Mouse (Mus musculus): ENCODE data around the gene Polr1b. TPM values are rescaled to one million over a fixed set of nuclear protein-coding genes. Genes with fewer than 3 reads are reported as not detected.
A peak's percentile ranks its signal among the peaks of the same experiment; 100 is the strongest.

Polr1b gene
- 21.5 and 22.2 TPM in 2 replicates for polyA plus RNA-seq (2014; fragmentation: Nextera tagmentation; extraction: Ambion mirVana)

DNA sequence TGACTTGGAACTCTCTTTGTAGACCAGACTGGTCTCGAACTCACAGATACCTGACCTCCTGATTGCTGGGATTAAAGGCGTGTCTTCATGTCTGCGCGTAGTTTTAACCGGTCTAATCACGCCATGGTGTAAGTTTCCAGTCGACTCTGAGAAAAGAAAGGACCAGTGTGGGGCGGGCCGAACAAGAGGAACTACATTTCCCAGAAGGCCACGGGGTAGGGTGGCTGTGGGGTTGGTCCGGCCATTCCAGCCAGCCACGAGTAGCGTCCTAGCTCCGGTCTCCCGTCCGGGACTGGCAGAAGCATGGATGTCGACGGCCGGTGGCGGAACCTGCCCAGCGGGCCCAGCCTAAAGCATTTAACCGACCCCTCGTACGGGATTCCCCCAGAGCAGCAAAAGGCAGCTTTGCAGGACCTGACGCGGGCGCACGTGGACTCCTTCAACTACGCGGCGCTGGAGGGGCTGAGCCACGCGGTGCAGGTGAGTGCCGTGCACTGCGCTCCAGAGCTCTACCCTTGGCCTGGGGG, at the start of gene Polr1b:
Gene Polr1b, plus strand, starts transcription at position 212 of the 527 bp plus-strand sequence.
- Histone ChIP-seq H3K9ac (replicated peaks; ENCODE audit: low read length) (peak within 1 kb of the TSS; percentile 77), H3K36me3 (replicated peaks; ENCODE audit: control insufficient read depth, insufficient read depth, low read depth, low read length) (no peaks in the 10 kb centered on the region; the same call in none of the 2 replicates), H3K9me3 (replicated peaks; ENCODE audit: control insufficient read depth, low read length) (no peaks in the 10 kb centered on the region), H3K4me2 (ENCODE audit: low read depth, low read length) (peak within 1 kb of the TSS; percentile 71), H3K4me3 (ENCODE audit: low read depth, low read length) (peak within 1 kb of the TSS; percentile 78), H3K27ac (replicated peaks; ENCODE audit: low read depth, low read length) (no peak within 1 kb of the TSS), H3K27me3 (ENCODE audit: control insufficient read depth, insufficient read depth, low read length) (no peaks in the 10 kb centered on the region), H3K4me1 (ENCODE audit: control insufficient read depth, insufficient read depth, low read length) (no peaks in the 10 kb centered on the region)
- peak; percentile 99 for ATAC-seq (replicated peaks; ENCODE audit: insufficient number of reproducible peaks, low FRiP score, low TSS enrichment, low read depth)
- WGBS: under 1% methylated on average over 35 of the region's 35 CpGs
- peak; percentile 97 for DNase-seq (ENCODE audit: low spot score)

DNA sequence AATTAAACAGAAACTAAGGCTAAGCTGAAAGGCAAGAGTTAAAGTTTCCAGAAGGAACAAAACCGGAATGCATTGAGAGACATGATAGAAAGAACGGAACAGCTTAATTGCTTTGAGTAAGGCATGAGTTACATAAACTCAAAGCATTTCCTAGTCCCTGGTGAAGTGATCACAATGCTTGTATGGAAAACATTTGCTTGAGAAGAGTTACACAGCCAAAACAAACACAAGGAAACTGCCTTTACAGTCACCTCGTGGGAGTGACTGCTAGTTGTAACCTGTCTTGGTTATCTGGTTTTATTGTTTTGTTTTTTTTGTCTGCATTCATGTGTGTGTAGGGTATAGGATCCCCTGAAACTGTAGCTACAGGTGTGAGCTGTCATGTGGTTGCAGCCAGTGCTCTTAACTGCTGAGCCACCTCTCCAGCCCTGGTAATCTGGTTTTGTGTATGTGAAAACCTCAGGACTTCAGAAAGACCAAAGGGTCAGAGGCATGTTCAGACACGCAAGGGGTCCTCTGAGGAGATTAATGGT, 48.3 kb upstream of the Polr1b start:
- Histone ChIP-seq H3K4me2 (ENCODE audit: low read depth, low read length) (no peak overlapping the region), H3K9ac (replicated peaks; ENCODE audit: low read length) (no peak overlapping the region), H3K36me3 (replicated peaks; ENCODE audit: control insufficient read depth, insufficient read depth, low read depth, low read length) (no peaks in the 10 kb centered on the region), H3K27me3 (ENCODE audit: control insufficient read depth, insufficient read depth, low read length) (no peaks in the 10 kb centered on the region), H3K4me3 (ENCODE audit: low read depth, low read length) (no peak overlapping the region), H3K27ac (replicated peaks; ENCODE audit: low read depth, low read length) (no peak overlapping the region), H3K4me1 (ENCODE audit: control insufficient read depth, insufficient read depth, low read length) (no peaks in the 10 kb centered on the region), H3K9me3 (replicated peaks; ENCODE audit: control insufficient read depth, low read length) (no peaks in the 10 kb centered on the region)
- WGBS: 64% methylated on average over 4 of the region's 4 CpGs
- DNase-seq (ENCODE audit: low spot score) (no peak), ATAC-seq (replicated peaks; ENCODE audit: insufficient number of reproducible peaks, low FRiP score, low TSS enrichment, low read depth) (no peak)

DNA sequence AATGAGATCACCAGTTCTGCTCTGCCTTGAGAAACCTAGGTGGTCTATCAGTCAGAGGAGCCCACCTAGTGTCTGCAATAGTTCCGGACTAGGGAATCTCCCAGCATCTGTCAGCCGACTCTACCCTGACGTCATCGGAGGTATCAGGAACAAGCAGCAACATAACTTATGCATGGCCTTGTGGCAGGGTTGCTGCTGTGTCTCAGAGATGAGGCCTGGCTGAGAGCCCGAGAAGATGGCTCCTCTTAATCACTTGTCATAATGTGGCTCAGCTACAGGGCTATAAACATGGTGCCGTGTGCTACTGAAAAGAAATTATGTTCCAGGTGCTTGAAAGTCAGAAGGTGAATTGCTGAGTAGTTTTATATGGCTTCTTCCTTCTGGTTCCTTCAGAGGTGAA, 45.1 kb upstream of the Polr1b start:
- Histone ChIP-seq H3K9ac (replicated peaks; ENCODE audit: low read length) (no peak overlapping the region), H3K27me3 (ENCODE audit: control insufficient read depth, insufficient read depth, low read length) (no peaks in the 10 kb centered on the region), H3K36me3 (replicated peaks; ENCODE audit: control insufficient read depth, insufficient read depth, low read depth, low read length) (no peaks in the 10 kb centered on the region), H3K9me3 (replicated peaks; ENCODE audit: control insufficient read depth, low read length) (no peaks in the 10 kb centered on the region), H3K4me1 (ENCODE audit: control insufficient read depth, insufficient read depth, low read length) (no peaks in the 10 kb centered on the region), H3K4me3 (ENCODE audit: low read depth, low read length) (no peak overlapping the region), H3K4me2 (ENCODE audit: low read depth, low read length) (no peak overlapping the region), H3K27ac (replicated peaks; ENCODE audit: low read depth, low read length) (no peak overlapping the region)
- no peak for ATAC-seq (replicated peaks; ENCODE audit: insufficient number of reproducible peaks, low FRiP score, low TSS enrichment, low read depth)
- 94% methylated on average over 6 of the region's 6 CpGs for WGBS
- no peak for DNase-seq (ENCODE audit: low spot score)

DNA sequence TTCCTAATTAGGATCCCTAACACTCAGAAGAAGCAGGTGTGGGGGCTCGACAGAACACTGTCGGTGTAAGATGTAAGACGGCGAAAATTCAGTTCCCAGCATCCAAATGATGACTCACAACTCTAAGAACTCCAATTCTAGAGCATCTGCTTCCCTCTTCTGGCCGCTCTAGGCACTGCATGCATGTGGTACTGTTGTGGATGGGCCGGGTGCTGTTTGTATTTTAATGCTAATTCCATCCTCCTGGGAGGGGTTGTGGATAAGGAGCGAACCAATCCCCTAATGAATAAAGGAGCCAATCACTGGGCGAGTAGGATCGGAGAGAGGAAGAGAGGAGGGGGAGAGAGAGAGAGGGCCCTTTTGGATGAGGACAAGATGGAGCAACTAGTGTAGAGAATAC, 44.2 kb upstream of the Polr1b start:
- DNase-seq (ENCODE audit: low spot score): peak; percentile 43
- H3K36me3 ChIP-seq (replicated peaks; ENCODE audit: control insufficient read depth, insufficient read depth, low read depth, low read length): no peaks in the 10 kb centered on the region
- H3K9me3 ChIP-seq (replicated peaks; ENCODE audit: control insufficient read depth, low read length): no peaks in the 10 kb centered on the region
- no peak overlapping the region for H3K27ac ChIP-seq (replicated peaks; ENCODE audit: low read depth, low read length)
- no peak for ATAC-seq (replicated peaks; ENCODE audit: insufficient number of reproducible peaks, low FRiP score, low TSS enrichment, low read depth)
- H3K9ac ChIP-seq (replicated peaks; ENCODE audit: low read length): no peak overlapping the region
- no peak overlapping the region for H3K4me3 ChIP-seq (ENCODE audit: low read depth, low read length)
- H3K4me1 ChIP-seq (ENCODE audit: control insufficient read depth, insufficient read depth, low read length): no peaks in the 10 kb centered on the region
- H3K27me3 ChIP-seq (ENCODE audit: control insufficient read depth, insufficient read depth, low read length): no peaks in the 10 kb centered on the region
- H3K4me2 ChIP-seq (ENCODE audit: low read depth, low read length): no peak overlapping the region
- 42% methylated on average over 9 of the region's 9 CpGs for WGBS

DNA sequence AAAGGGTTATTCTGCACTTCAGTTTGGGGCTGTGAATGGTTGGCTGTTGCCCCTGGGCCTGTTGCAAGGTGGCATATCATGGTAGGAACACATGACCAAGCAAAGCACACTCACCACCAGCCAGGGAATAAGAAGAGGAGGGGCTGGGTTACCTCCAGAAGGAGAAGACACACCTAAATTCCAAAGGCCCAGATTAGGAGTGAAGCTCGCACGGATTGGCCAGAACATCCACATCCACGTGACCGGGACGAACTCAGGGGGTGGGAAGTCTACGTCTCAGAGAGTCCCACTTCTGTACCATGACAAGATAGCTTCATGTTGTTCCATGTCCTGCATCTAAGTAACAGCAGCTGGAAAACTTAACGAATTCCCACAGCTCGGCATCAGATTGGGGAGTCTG, 43.5 kb upstream of the Polr1b start:
- Histone ChIP-seq H3K27ac (replicated peaks; ENCODE audit: low read depth, low read length) (no peak overlapping the region), H3K9me3 (replicated peaks; ENCODE audit: control insufficient read depth, low read length) (no peaks in the 10 kb centered on the region), H3K4me3 (ENCODE audit: low read depth, low read length) (no peak overlapping the region), H3K4me2 (ENCODE audit: low read depth, low read length) (no peak overlapping the region), H3K9ac (replicated peaks; ENCODE audit: low read length) (no peak overlapping the region), H3K4me1 (ENCODE audit: control insufficient read depth, insufficient read depth, low read length) (no peaks in the 10 kb centered on the region), H3K27me3 (ENCODE audit: control insufficient read depth, insufficient read depth, low read length) (no peaks in the 10 kb centered on the region), H3K36me3 (replicated peaks; ENCODE audit: control insufficient read depth, insufficient read depth, low read depth, low read length) (no peaks in the 10 kb centered on the region)
- ATAC-seq (replicated peaks; ENCODE audit: insufficient number of reproducible peaks, low FRiP score, low TSS enrichment, low read depth) (no peak), DNase-seq (ENCODE audit: low spot score) (no peak)
- WGBS: 93% methylated on average over 8 of the region's 8 CpGs

DNA sequence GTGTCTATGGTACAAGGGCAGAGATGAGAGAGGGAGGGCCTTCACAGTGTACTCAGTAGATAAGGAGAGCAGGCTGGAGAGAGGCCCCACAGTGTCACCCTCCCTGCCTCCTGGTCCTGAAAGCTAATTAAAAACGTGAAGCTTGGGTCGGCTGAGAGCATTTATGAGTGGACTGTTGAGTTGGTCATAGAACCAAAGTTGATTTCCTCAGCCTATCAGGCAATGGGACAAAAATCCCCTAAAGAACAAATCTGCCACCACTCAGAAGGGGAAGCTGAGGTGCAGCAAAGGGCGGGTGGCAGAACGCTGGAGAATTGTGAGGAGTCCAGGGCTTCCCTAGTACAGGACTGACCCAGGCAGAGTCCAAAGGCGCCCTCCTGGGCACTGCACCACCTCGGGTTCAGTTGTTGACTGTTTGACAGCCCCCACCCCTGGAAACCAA, 42.9 kb upstream of the Polr1b start:
- Histone ChIP-seq H3K27ac (replicated peaks; ENCODE audit: low read depth, low read length) (no peak overlapping the region), H3K27me3 (ENCODE audit: control insufficient read depth, insufficient read depth, low read length) (no peaks in the 10 kb centered on the region), H3K9me3 (replicated peaks; ENCODE audit: control insufficient read depth, low read length) (no peaks in the 10 kb centered on the region), H3K4me3 (ENCODE audit: low read depth, low read length) (no peak overlapping the region), H3K4me1 (ENCODE audit: control insufficient read depth, insufficient read depth, low read length) (no peaks in the 10 kb centered on the region), H3K36me3 (replicated peaks; ENCODE audit: control insufficient read depth, insufficient read depth, low read depth, low read length) (no peaks in the 10 kb centered on the region), H3K9ac (replicated peaks; ENCODE audit: low read length) (no peak overlapping the region), H3K4me2 (ENCODE audit: low read depth, low read length) (no peak overlapping the region)
- 79% methylated on average over 6 of the region's 6 CpGs for WGBS
- DNase-seq (ENCODE audit: low spot score) (no peak), ATAC-seq (replicated peaks; ENCODE audit: insufficient number of reproducible peaks, low FRiP score, low TSS enrichment, low read depth) (no peak)

DNA sequence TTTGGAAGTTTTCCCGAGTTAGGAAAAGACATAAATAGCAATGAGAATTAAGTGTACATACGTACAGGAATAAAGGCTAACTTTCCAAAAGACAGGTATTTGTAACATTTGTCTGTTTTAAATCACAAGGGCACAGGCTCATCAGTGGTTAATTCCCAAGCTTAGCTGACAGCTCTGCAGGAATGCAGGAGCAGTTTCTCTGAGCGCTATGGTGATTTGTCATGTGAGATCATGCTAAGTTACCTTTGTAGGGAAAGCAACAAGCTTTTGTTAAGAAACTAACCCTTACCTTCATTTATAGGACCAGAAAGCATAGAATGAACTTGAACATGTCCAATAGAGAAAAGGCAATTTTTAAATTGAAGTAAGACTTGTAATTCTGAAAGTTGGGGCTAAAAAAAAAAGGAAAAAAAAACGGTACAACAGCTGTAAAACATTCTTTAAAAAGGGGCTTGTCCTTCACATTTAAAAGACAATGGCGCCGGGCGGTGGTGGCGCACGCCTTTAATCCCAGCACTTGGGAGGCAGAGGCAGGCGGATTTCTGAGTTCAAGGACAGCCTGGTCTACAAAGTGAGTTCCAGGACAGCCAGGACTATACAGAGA, 39.2 kb upstream of the Polr1b start:
- Histone ChIP-seq H3K27ac (replicated peaks; ENCODE audit: low read depth, low read length) (no peak overlapping the region), H3K27me3 (ENCODE audit: control insufficient read depth, insufficient read depth, low read length) (no peaks in the 10 kb centered on the region), H3K4me2 (ENCODE audit: low read depth, low read length) (no peak overlapping the region), H3K36me3 (replicated peaks; ENCODE audit: control insufficient read depth, insufficient read depth, low read depth, low read length) (no peaks in the 10 kb centered on the region), H3K9ac (replicated peaks; ENCODE audit: low read length) (no peak overlapping the region), H3K4me1 (ENCODE audit: control insufficient read depth, insufficient read depth, low read length) (no peaks in the 10 kb centered on the region), H3K4me3 (ENCODE audit: low read depth, low read length) (no peak overlapping the region), H3K9me3 (replicated peaks; ENCODE audit: control insufficient read depth, low read length) (no peaks in the 10 kb centered on the region)
- ATAC-seq (replicated peaks; ENCODE audit: insufficient number of reproducible peaks, low FRiP score, low TSS enrichment, low read depth) (no peak), DNase-seq (ENCODE audit: low spot score) (no peak)
- WGBS: 81% methylated on average over 10 of the region's 10 CpGs

DNA sequence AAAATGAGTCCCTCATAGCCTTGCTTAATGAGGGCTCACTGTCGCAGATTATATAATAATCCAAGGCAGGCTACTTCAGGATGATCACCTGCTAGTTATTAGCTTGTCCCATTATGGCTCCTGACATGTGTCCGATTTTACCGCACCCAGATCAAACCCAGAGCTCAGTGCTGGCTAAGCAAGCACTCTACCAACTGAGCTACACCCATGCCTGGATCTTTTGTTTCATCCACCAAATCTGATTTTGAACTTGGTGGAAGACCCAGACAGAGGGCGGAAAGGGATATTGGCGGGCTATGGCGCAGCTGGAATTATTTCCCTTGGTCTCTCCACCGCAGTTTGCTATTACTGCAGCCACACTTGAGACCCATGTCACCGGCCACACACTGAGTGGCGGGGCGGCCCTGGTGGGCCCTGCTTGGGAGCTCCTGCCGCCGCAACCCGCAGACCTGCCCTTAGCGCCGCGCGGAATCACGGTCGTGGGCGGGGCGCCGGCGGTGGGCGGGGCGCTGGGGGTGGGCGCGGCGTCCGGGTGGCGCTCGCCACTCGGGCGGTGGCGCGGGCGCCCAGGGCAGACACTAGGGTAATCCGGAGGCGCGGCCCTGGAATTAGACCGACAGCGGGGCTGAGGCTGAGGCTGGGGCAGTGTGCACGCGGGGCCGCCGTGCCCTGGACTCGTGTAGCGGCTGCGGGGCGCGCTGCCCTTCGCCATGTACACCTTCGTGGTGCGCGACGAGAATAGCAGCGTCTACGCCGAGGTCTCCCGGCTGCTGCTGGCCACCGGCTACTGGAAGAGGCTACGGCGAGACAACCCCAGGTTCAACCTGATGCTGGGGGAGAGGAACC, 35.1 kb upstream of the Polr1b start, which contains the start of gene Ttl:
Gene Ttl, plus strand, starts transcription at position 506 of the 846 bp plus-strand sequence.
- WGBS: 2% methylated on average over 59 of the region's 62 CpGs
- Histone ChIP-seq H3K9me3 (replicated peaks; ENCODE audit: control insufficient read depth, low read length) (no peaks in the 10 kb centered on the region), H3K4me3 (ENCODE audit: low read depth, low read length) (peak within 1 kb of the TSS; percentile 89), H3K4me2 (ENCODE audit: low read depth, low read length) (peak within 1 kb of the TSS; percentile 81), H3K36me3 (replicated peaks; ENCODE audit: control insufficient read depth, insufficient read depth, low read depth, low read length) (no peaks in the 10 kb centered on the region), H3K4me1 (ENCODE audit: control insufficient read depth, insufficient read depth, low read length) (no peaks in the 10 kb centered on the region), H3K9ac (replicated peaks; ENCODE audit: low read length) (peak within 1 kb of the TSS; percentile 86), H3K27me3 (ENCODE audit: control insufficient read depth, insufficient read depth, low read length) (no peaks in the 10 kb centered on the region), H3K27ac (replicated peaks; ENCODE audit: low read depth, low read length) (peak within 1 kb of the TSS; percentile 65)
- ATAC-seq (replicated peaks; ENCODE audit: insufficient number of reproducible peaks, low FRiP score, low TSS enrichment, low read depth) (peak; percentile 94), DNase-seq (ENCODE audit: low spot score) (peak; percentile 83)
